Mouse (Mus musculus) inflammation-experienced regulatory T-cells, adult 6 months (primary cell): ENCODE data around the gene Dmtf1. TPM values are rescaled to one million over a fixed set of nuclear protein-coding genes. Genes with fewer than 3 reads are reported as not detected.

Experiments
- polyA plus RNA-seq, 3 experiments: library from polyadenylated mRNA; unstranded; fragments of 100-300 nt; shearing (Covaris generic); gene quantifications; one replicate each; pipeline ENCODE4 v1.2.1; 2017

Dmtf1 gene
- polyA plus RNA-seq, 3 experiments from 2014 or later = 75.8 to 116 (median 104) TPM

Other genes starting within 250 kb of the Dmtf1 start
- 100 to 1,000 TPM in 1 of 3 experiments, 10 to 100 TPM in 2; 64.9 to 114 (median 81.6) TPM for gene Crot, start 164.5 kb downstream of the Dmtf1 start, polyA plus RNA-seq
- gene Tmem243, start 61.1 kb downstream of the Dmtf1 start, polyA plus RNA-seq = 10 to 100 TPM; 26.4 to 54.2 (median 46.2) TPM
- under 1 TPM in 2 of 3 experiments, not detected in 1; 0.18 to 0.38 TPM for gene 9330182L06Rik, start 104.3 kb upstream of the Dmtf1 start, polyA plus RNA-seq